Mouse (Mus musculus) embryonic fibroblast, embryonic 13.5 days (primary cell): Measurements from ENCODE around the gene Iapp.

ENCODE experiments used
- CTCF ChIP-seq: IDR thresholded peaks from 2 replicates; pipeline ENCODE4 v1.5.1; 2011; ENCODE audit warnings: mild to moderate bottlenecking, control low read depth, low read length, moderate library complexity, borderline replicate concordance; ENCODE audit not compliant: insufficient read depth
- POLR2A ChIP-seq: IDR thresholded peaks from 2 replicates; pipeline ENCODE4 v1.6.1; 2011; ENCODE audit warnings: low read depth, mild to moderate bottlenecking, control low read depth, low read length, moderate library complexity

GRCm38 (mm10) chr6:142338961-142339360 is 40.7 kb downstream of the Iapp start:
- TF ChIP-seq POLR2A = no peak
- TF ChIP-seq CTCF = no peak
